Mouse (Mus musculus) olfactory bulb, adult 2 months (tissue): ENCODE measurements around the gene Eif2b5.

Source experiments
- CTCF ChIP-seq: fragments of 200-500 bp; IDR thresholded peaks from 2 replicates; pipeline ENCODE4 v1.5.1; 2012; ENCODE audit warnings: low read depth, mild to moderate bottlenecking, low read length, moderate library complexity; ENCODE audit not compliant: insufficient read depth
- POLR2A ChIP-seq: fragments of 200-500 bp; IDR thresholded peaks from 2 replicates; pipeline ENCODE4 v1.6.1; 2012; ENCODE audit warnings: mild to moderate bottlenecking, low read depth, low read length, moderate library complexity; ENCODE audit not compliant: insufficient read depth

- TF ChIP-seq CTCF (no peak), POLR2A (no peak)
These were observed 53.1 kb downstream of the Eif2b5 start for GRCm38 (mm10) chr16:20551691-20552090.
